Mouse (Mus musculus): Measurements from ENCODE around the gene Aff4.

DNA sequence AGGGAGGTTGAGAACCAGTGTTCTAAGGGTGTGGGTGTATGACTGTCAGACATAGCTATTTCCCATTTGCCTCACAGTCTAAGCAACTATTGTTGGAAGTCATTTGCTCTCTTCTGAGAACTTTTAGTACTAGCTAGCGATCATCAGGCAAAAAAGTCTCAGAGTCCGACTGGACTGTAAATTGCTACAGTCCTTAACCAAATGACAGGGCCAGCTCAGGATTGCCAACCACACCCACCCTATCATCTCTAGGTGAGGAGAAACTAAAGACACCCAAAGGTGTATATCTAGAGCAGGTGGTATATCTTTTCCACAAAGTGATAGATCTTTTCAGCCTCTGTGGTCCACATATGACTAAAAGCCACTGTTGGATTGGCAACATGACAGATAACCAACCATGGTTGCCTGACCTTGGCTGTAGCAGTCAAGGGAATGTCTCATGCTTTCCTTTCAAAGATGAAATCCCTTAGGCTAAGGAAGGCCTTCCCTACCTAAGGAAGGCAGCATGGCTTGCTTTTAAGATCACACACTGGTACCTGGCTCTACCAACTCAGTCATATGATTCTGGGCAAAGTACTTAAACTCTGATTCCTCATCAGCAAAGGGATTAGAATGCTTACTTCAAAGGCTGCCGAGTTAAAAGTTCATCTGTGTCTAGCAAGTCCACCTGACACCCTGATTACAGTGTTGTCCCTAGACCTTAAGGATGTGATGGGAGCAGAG, 77.5 kb downstream of the Aff4 start:
- TF ChIP-seq CTCF (IDR thresholded peaks at IDR 0.05; ENCODE audit: insufficient read depth, low read depth, low read length) (no peak), POLR2A (IDR thresholded peaks at IDR 0.05; ENCODE audit: insufficient read depth, low read depth, low read length) (no peak)

Data from olfactory bulb, adult 2 months (tissue).